Mouse (Mus musculus) midbrain, embryonic 16.5 days (tissue): ENCODE results near the gene Tyw1. TPM values are rescaled to one million over a fixed set of nuclear protein-coding genes. Genes with fewer than 3 reads are reported as not detected.

Experiments
- polyA plus RNA-seq: library from polyadenylated mRNA; unstranded; fragments of >200 nt; fragmentation: Nextera tagmentation; extraction: Ambion mirVana; gene quantifications from 2 replicates; pipeline ENCODE4 v1.2.1, GENCODE M21; 2015

Gene Tyw1
- polyA plus RNA-seq, 1 experiment from 2014 or later: 20.2 TPM

Other genes with a start within 250 kb of the Tyw1 start
- 35.5 and 38.6 TPM in 2 replicates for gene Asl, start 226.4 kb upstream of the Tyw1 start, polyA plus RNA-seq
- gene Crcp, start 226.3 kb upstream of the Tyw1 start, polyA plus RNA-seq: 85.6 and 86.8 TPM in 2 replicates
- 52.9 and 56.8 TPM in 2 replicates for gene Tpst1, start 182.3 kb upstream of the Tyw1 start, polyA plus RNA-seq
- gene Kctd7, start 110.8 kb upstream of the Tyw1 start, polyA plus RNA-seq: 20.2 and 21.4 TPM in 2 replicates
- gene Rabgef1, start 83.8 kb upstream of the Tyw1 start, polyA plus RNA-seq: 46.7 and 48.7 TPM in 2 replicates
- 24.6 and 25.6 TPM in 2 replicates for gene Tmem248, start 38.5 kb upstream of the Tyw1 start, polyA plus RNA-seq
- gene Sbds, start 89 bp upstream of the Tyw1 start, polyA plus RNA-seq: 52.9 and 54.6 TPM in 2 replicates
- 23.0 and 32.7 TPM in 2 replicates for gene Caln1, start 113.8 kb downstream of the Tyw1 start, polyA plus RNA-seq
- gene A330070K13Rik, start 129.0 kb downstream of the Tyw1 start, polyA plus RNA-seq: not detected in 2 replicates